Mouse (Mus musculus) megakaryocyte, embryonic 14.5 days (primary cell): Measurements from ENCODE around the gene Eci1. TPM values are rescaled to one million over a fixed set of nuclear protein-coding genes. Genes with fewer than 3 reads are reported as not detected.
A peak's percentile ranks its signal among the peaks of the same experiment; 100 is the strongest.

Source experiments
- H3K27me3 ChIP-seq: replicated peaks from 2 replicates; pipeline ENCODE3; 2012; ENCODE audit warnings: inconsistent platforms
- H3K36me3 ChIP-seq: replicated peaks from 2 replicates; pipeline ENCODE3; 2012; ENCODE audit warnings: low read length, inconsistent platforms, mixed read lengths
- H3K4me1 ChIP-seq: 2 replicates; pipeline ENCODE4 v1.6.1; 2012; ENCODE audit warnings: inconsistent platforms
- H3K4me3 ChIP-seq: replicated peaks from 2 replicates; pipeline ENCODE3; 2012; ENCODE audit warnings: moderate library complexity, mild to moderate bottlenecking, inconsistent platforms
- H3K9me3 ChIP-seq: 2 replicates; pipeline ENCODE4 v1.6.1; 2012; ENCODE audit warnings: inconsistent platforms
- FLI1 ChIP-seq: IDR thresholded peaks from 2 replicates; pipeline ENCODE4 v1.6.1; 2012; ENCODE audit warnings: low read length, inconsistent platforms, mixed read lengths
- GATA1 ChIP-seq: IDR thresholded peaks from 3 replicates; pipeline ENCODE4 v1.6.1; 2012; ENCODE audit warnings: mixed read lengths, low read length, inconsistent platforms, borderline replicate concordance
- polyA plus RNA-seq: library from polyadenylated mRNA; stranded (reverse); fragments of >175 nt; gene quantifications from 2 replicates; pipeline ENCODE4 v1.2.3, GENCODE M21; 2012; ENCODE audit warnings: low replicate concordance; ENCODE audit not compliant: insufficient read depth

The Eci1 gene
- polyA plus RNA-seq, 1 experiment: 67.7 TPM

- Histone ChIP-seq H3K4me1 (peaks cover 42% of the 10 kb centered on the region), H3K4me3 (peak overlapping the region; percentile 91), H3K9me3 (no peaks in the 10 kb centered on the region; the same call in 1 of the 2 replicates), H3K36me3 (no peaks in the 10 kb centered on the region), H3K27me3 (peaks cover 74% of the 10 kb centered on the region)
- TF ChIP-seq GATA1 (no peak), FLI1 (no peak)
Observed at GRCm38 (mm10) chr17:24488662-24489264, 62.3 kb downstream of the Eci1 start.

Other genes with a start within 250 kb of the Eci1 start
- gene Tbc1d24, start 221.1 kb upstream of the Eci1 start, polyA plus RNA-seq: 1.1 TPM in 1 of 2 replicates, not detected in the other
- gene Ntn3, start 217.1 kb upstream of the Eci1 start, polyA plus RNA-seq: 0.25 TPM in 1 of 2 replicates, not detected in the other
- gene Tedc2, start 205.8 kb upstream of the Eci1 start, polyA plus RNA-seq: 7.4 and 13.2 TPM in 2 replicates
- gene Ccnf, start 175.2 kb upstream of the Eci1 start, polyA plus RNA-seq: 14.9 and 32.9 TPM in 2 replicates
- not detected in 2 replicates for gene Abca17, start 75.6 kb upstream of the Eci1 start, polyA plus RNA-seq
- gene Abca3, start 74.7 kb upstream of the Eci1 start, polyA plus RNA-seq: 1.9 and 7.6 TPM in 2 replicates
- 183 and 234 TPM in 2 replicates for gene Rnps1, start 12.1 kb upstream of the Eci1 start, polyA plus RNA-seq
- not detected in 2 replicates for gene Dnase1l2, start 16.5 kb downstream of the Eci1 start, polyA plus RNA-seq
- 9.7 and 18.7 TPM in 2 replicates for gene E4f1, start 43.7 kb downstream of the Eci1 start, polyA plus RNA-seq
- gene Pgp, start 43.8 kb downstream of the Eci1 start, polyA plus RNA-seq: 48.8 and 102 TPM in 2 replicates
- not detected in 2 replicates for gene Bricd5, start 47.2 kb downstream of the Eci1 start, polyA plus RNA-seq
- gene Mlst8, start 52.4 kb downstream of the Eci1 start, polyA plus RNA-seq: 2.3 and 3.7 TPM in 2 replicates
- gene Caskin1, start 62.0 kb downstream of the Eci1 start, polyA plus RNA-seq: not detected in 2 replicates
- 122 and 123 TPM in 2 replicates for gene Traf7, start 101.3 kb downstream of the Eci1 start, polyA plus RNA-seq
- gene Rab26, start 107.6 kb downstream of the Eci1 start, polyA plus RNA-seq: not detected in 2 replicates
- 3.5 and 5.6 TPM in 2 replicates for gene Pkd1, start 123.2 kb downstream of the Eci1 start, polyA plus RNA-seq
- 26.7 and 30.6 TPM in 2 replicates for gene Tsc2, start 206.0 kb downstream of the Eci1 start, polyA plus RNA-seq
- gene Nthl1, start 206.0 kb downstream of the Eci1 start, polyA plus RNA-seq: 8.2 TPM in 1 of 2 replicates, not detected in the other
- 0.85 TPM in 1 of 2 replicates, not detected in the other for gene Slc9a3r2, start 223.7 kb downstream of the Eci1 start, polyA plus RNA-seq
- gene Npw, start 231.8 kb downstream of the Eci1 start, polyA plus RNA-seq: 1.1 TPM in 1 of 2 replicates, not detected in the other
- gene Zfp598, start 243.0 kb downstream of the Eci1 start, polyA plus RNA-seq: 45.3 and 55.8 TPM in 2 replicates